Mouse (Mus musculus): ENCODE results near the gene Nxf1. TPM values are rescaled to one million over a fixed set of nuclear protein-coding genes. Genes with fewer than 3 reads are reported as not detected.
A peak's percentile ranks its signal among the peaks of the same experiment; 100 is the strongest.

Gene Nxf1
- total and polyA plus RNA-seq, 3 experiments = 122 to 296 (median 231) TPM

- TF ChIP-seq JUND (IDR thresholded peaks at IDR 0.05; ENCODE audit: low read depth, low read length) = no peak
Observed at GRCm38 (mm10) chr19:8758899-8759298, 2.0 kb downstream of the Nxf1 start (continued).

DNA sequence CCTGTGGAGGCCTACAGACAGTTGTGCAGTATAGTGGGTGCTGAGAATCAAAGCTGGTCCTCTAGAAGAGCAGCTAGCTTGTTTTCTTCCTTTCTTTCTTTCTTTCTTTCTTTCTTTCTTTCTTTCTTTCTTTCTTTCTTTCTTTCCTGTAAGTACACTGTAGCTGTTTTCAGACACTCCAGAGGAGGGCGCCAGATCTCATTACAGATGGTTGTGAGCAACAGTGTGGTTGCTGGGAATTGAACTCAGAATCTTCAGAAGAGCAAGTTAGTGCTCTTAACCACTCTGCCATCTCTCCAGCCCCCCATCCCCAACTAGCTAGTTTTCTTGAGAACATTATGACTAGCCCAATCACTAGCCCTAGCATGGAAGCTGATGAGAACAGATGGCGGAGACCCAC is 3.9 kb downstream of the Nxf1 start:
- H3K9ac ChIP-seq (ENCODE audit: control insufficient read depth, low read depth, low read length, poor library complexity, severe bottlenecking) = no peak overlapping the region
- peaks cover 58% of the 10 kb centered on the region for H3K79me2 ChIP-seq (ENCODE audit: control insufficient read depth, insufficient read depth, low read length, poor library complexity)
- peaks cover 19 to 31% of the 10 kb centered on the region in 2 experiments for H3K36me3 ChIP-seq (ENCODE audit: control insufficient read depth in 1 of 2, insufficient read depth in 2 of 2, low read length in 2 of 2)
- H3K4me3 ChIP-seq (ENCODE audit: control insufficient read depth in 1 of 2, insufficient read depth in 1 of 2, low read depth in 2 of 2, low read length in 2 of 2) = no peak overlapping the region
- H3K4me1 ChIP-seq (ENCODE audit: control insufficient read depth in 1 of 2, insufficient read depth in 2 of 2, low read length in 2 of 2) = peaks cover 7 to 13% of the 10 kb centered on the region in 2 experiments; a peak in 2 of 4 replicates
- TF ChIP-seq POLR2A (IDR thresholded peaks at IDR 0.05; ENCODE audit: control insufficient read depth in 1 of 2, insufficient read depth in 1 of 2, low read depth in 1 of 2, low read length in 2 of 2, poor library complexity in 1 of 2) = no peak
- peak; percentile 33 to 49 (median 38); a peak in 5 of 6 replicates for TF ChIP-seq CTCF (IDR thresholded peaks at IDR 0.05 in 2 of 3, conservative IDR thresholded peaks at IDR 0.05 in 1 of 3; ENCODE audit: control insufficient read depth in 1 of 3, insufficient read depth in 1 of 3, low read depth in 2 of 3, low read length in 3 of 3, poor library complexity in 1 of 3, severe bottlenecking in 1 of 3)
- no peak overlapping the region for H3K27ac ChIP-seq (ENCODE audit: control insufficient read depth, low read depth, low read length)
- no peaks in the 10 kb centered on the region for H3K27me3 ChIP-seq (ENCODE audit: control insufficient read depth in 1 of 2, insufficient read depth in 2 of 2, low read length in 2 of 2)
- no peak for DNase-seq (ENCODE audit: low read depth, low spot score)
- H3K9me3 ChIP-seq (replicated peaks; ENCODE audit: insufficient read depth, low read length) = no peaks in the 10 kb centered on the region

- H3K4me3 ChIP-seq (ENCODE audit: control insufficient read depth in 1 of 2, insufficient read depth in 1 of 2, low read depth in 2 of 2, low read length in 2 of 2) = no peak overlapping the region
- no peak overlapping the region for H3K27ac ChIP-seq (ENCODE audit: control insufficient read depth, low read depth, low read length)
- H3K36me3 ChIP-seq (ENCODE audit: control insufficient read depth in 1 of 2, insufficient read depth in 2 of 2, low read length in 2 of 2) = peaks cover 16 to 39% of the 10 kb centered on the region in 2 experiments
- no peak for TF ChIP-seq MXI1 (IDR thresholded peaks at IDR 0.05; ENCODE audit: low read depth, low read length)
- no peak for TF ChIP-seq ZNF384 (IDR thresholded peaks at IDR 0.05; ENCODE audit: low read depth, low read length)
- TF ChIP-seq MAX (IDR thresholded peaks at IDR 0.05; ENCODE audit: low read length) = no peak
- TF ChIP-seq HCFC1 (IDR thresholded peaks at IDR 0.05; ENCODE audit: low read depth, low read length) = no peak
- no peak overlapping the region for H3K9ac ChIP-seq (ENCODE audit: control insufficient read depth, low read depth, low read length, poor library complexity, severe bottlenecking)
- DNase-seq (ENCODE audit: low read depth, low spot score) = no peak
- no peaks in the 10 kb centered on the region for H3K9me3 ChIP-seq (replicated peaks; ENCODE audit: insufficient read depth, low read length)
- no peaks in the 10 kb centered on the region for H3K27me3 ChIP-seq (ENCODE audit: control insufficient read depth in 1 of 2, insufficient read depth in 2 of 2, low read length in 2 of 2)
- H3K4me1 ChIP-seq (ENCODE audit: control insufficient read depth in 1 of 2, insufficient read depth in 2 of 2, low read length in 2 of 2) = peaks cover 3 to 11% of the 10 kb centered on the region in 2 experiments; a peak in 2 of 4 replicates
- peaks cover 40% of the 10 kb centered on the region for H3K79me2 ChIP-seq (ENCODE audit: control insufficient read depth, insufficient read depth, low read length, poor library complexity)
Observed at GRCm38 (mm10) chr19:8763276-8763675, 6.4 kb downstream of the Nxf1 start.

DNA sequence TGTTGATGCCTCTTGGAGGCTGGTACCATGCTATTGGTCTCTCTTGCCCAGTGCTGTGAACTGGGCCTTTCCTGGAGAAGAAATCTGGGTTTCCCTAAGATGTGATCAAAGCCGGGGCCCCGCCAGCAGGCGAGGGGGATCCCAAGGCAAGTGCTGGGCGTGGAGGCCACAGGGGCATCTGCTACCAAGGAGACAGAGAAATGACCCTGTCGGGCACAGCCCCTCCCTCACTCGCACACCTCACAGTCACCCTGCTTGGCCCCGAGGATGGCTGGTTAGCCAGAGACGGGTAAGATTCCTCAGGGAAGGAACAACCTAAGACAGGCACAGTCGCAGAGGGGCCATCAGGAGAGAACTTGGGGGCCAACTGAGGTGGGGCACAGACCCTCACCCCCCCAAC is 8.7 kb downstream of the Nxf1 start:
- no peak for DNase-seq (ENCODE audit: low read depth, low spot score)

More for the DNA sequence above, 8.7 kb downstream of the Nxf1 start:
- Histone ChIP-seq H3K27ac (ENCODE audit: control insufficient read depth, low read depth, low read length) (no peak overlapping the region), H3K9me3 (replicated peaks; ENCODE audit: insufficient read depth, low read length) (no peaks in the 10 kb centered on the region), H3K9ac (ENCODE audit: control insufficient read depth, low read depth, low read length, poor library complexity, severe bottlenecking) (no peak overlapping the region), H3K79me2 (ENCODE audit: control insufficient read depth, insufficient read depth, low read length, poor library complexity) (peaks cover 21% of the 10 kb centered on the region), H3K27me3 (ENCODE audit: control insufficient read depth in 1 of 2, insufficient read depth in 2 of 2, low read length in 2 of 2) (no peaks in the 10 kb centered on the region), H3K4me1 (ENCODE audit: control insufficient read depth in 1 of 2, insufficient read depth in 2 of 2, low read length in 2 of 2) (no peaks in the 10 kb centered on the region), H3K4me3 (ENCODE audit: control insufficient read depth in 1 of 2, insufficient read depth in 1 of 2, low read depth in 2 of 2, low read length in 2 of 2) (no peak overlapping the region), H3K36me3 (ENCODE audit: control insufficient read depth in 1 of 2, insufficient read depth in 2 of 2, low read length in 2 of 2) (peaks cover under 1 to 48% of the 10 kb centered on the region in 2 experiments)
- TF ChIP-seq HCFC1 (IDR thresholded peaks at IDR 0.05; ENCODE audit: low read depth, low read length) (no peak), POLR2AphosphoS2 (IDR thresholded peaks at IDR 0.05; ENCODE audit: low read length) (no peak), UBTF (IDR thresholded peaks at IDR 0.05; ENCODE audit: borderline replicate concordance, insufficient read depth, low read depth, low read length) (no peak), MAX (IDR thresholded peaks at IDR 0.05; ENCODE audit: low read length) (no peak), MEF2A (IDR thresholded peaks at IDR 0.05; ENCODE audit: extremely low read depth, insufficient replicate concordance, low read depth, low read length, poor library complexity, severe bottlenecking) (no peak), MYC (IDR thresholded peaks at IDR 0.05; ENCODE audit: low read depth, low read length) (no peak), MYB (IDR thresholded peaks at IDR 0.05; ENCODE audit: low read depth, low read length) (no peak), ZKSCAN1 (IDR thresholded peaks at IDR 0.05; ENCODE audit: low read depth, low read length) (no peak), BHLHE40 (IDR thresholded peaks at IDR 0.05; ENCODE audit: borderline replicate concordance, low read depth, low read length) (no peak), ZC3H11A (IDR thresholded peaks at IDR 0.05; ENCODE audit: low read depth, low read length) (no peak), USF1 (IDR thresholded peaks at IDR 0.05; ENCODE audit: low read depth, low read length) (no peak), JUND (IDR thresholded peaks at IDR 0.05; ENCODE audit: low read depth, low read length) (no peak), RAD21 (IDR thresholded peaks at IDR 0.05; ENCODE audit: low read depth, low read length) (no peak), SMC3 (IDR thresholded peaks at IDR 0.05; ENCODE audit: low read depth, low read length) (no peak), GATA1 (IDR thresholded peaks at IDR 0.05; ENCODE audit: low read depth, low read length) (no peak), TAL1 (IDR thresholded peaks at IDR 0.05; ENCODE audit: low read length) (no peak), CHD2 (IDR thresholded peaks at IDR 0.05; ENCODE audit: low read length) (no peak), ZNF384 (IDR thresholded peaks at IDR 0.05; ENCODE audit: low read depth, low read length) (no peak), ETS1 (IDR thresholded peaks at IDR 0.05; ENCODE audit: low read depth, low read length) (no peak)

All from MEL (cell line).